Mouse (Mus musculus): Measurements from ENCODE around the gene Plin5.
A peak's percentile ranks its signal among the peaks of the same experiment; 100 is the strongest.

Gene Plin5

GRCm38 (mm10) chr17:56117251-56117710 lies at the start of gene Plin5:
Gene Plin5 (minus strand): TSS chr17:56117596.
- DNase-seq (ENCODE audit: low read depth, low spot score) = peak; percentile 26

GRCm38 (mm10) chr17:56165671-56166070 lies 48.3 kb upstream of the Plin5 start:
- no peak for DNase-seq (ENCODE audit: low read depth, low spot score)

GRCm38 (mm10) chr17:56164510-56164909 lies 47.1 kb upstream of the Plin5 start:
- DNase-seq (ENCODE audit: low read depth, low spot score) = no peak

- no peak for DNase-seq (ENCODE audit: low read depth, low spot score)
Observed at GRCm38 (mm10) chr17:56163523-56164102, 46.2 kb upstream of the Plin5 start.

- DNase-seq (ENCODE audit: low read depth, low spot score) = peak; percentile 88
Observed at GRCm38 (mm10) chr17:56162231-56162774, 44.9 kb upstream of the Plin5 start, which contains the start of gene Tnfaip8l1. Gene Tnfaip8l1 (plus strand): TSS chr17:56162477.

GRCm38 (mm10) chr17:56159729-56160128 lies 42.3 kb upstream of the Plin5 start:
- peak; percentile 80 for DNase-seq (ENCODE audit: low read depth, low spot score)

- DNase-seq (ENCODE audit: low read depth, low spot score) = peak; percentile 60
Observed at GRCm38 (mm10) chr17:56153643-56154042, 36.2 kb upstream of the Plin5 start.

- DNase-seq (ENCODE audit: low read depth, low spot score) = no peak
Observed at GRCm38 (mm10) chr17:56149897-56150296, 32.5 kb upstream of the Plin5 start.

- no peak for DNase-seq (ENCODE audit: low read depth, low spot score)
Observed at GRCm38 (mm10) chr17:56148790-56149618, 31.6 kb upstream of the Plin5 start.

- no peak for DNase-seq (ENCODE audit: low read depth, low spot score)
Observed at GRCm38 (mm10) chr17:56148280-56148679, 30.9 kb upstream of the Plin5 start.

GRCm38 (mm10) chr17:56147420-56147819 lies 30.0 kb upstream of the Plin5 start:
- DNase-seq (ENCODE audit: low read depth, low spot score) = no peak

- DNase-seq (ENCODE audit: low read depth, low spot score) = no peak
Observed at GRCm38 (mm10) chr17:56146131-56146530, 28.7 kb upstream of the Plin5 start.

- DNase-seq (ENCODE audit: low read depth, low spot score) = no peak
Observed at GRCm38 (mm10) chr17:56144546-56144945, 27.1 kb upstream of the Plin5 start.

GRCm38 (mm10) chr17:56141702-56142605 lies 24.6 kb upstream of the Plin5 start:
- peak; percentile 23 for DNase-seq (ENCODE audit: low read depth, low spot score)

GRCm38 (mm10) chr17:56139858-56140595 lies 22.6 kb upstream of the Plin5 start, which contains the start of gene Sema6b:
Gene Sema6b (minus strand): TSS chr17:56140343.
- DNase-seq (ENCODE audit: low read depth, low spot score) = peak; percentile 40

GRCm38 (mm10) chr17:56139355-56139754 lies 22.0 kb upstream of the Plin5 start:
- DNase-seq (ENCODE audit: low read depth, low spot score) = no peak

GRCm38 (mm10) chr17:56137839-56138613 lies 20.6 kb upstream of the Plin5 start:
- DNase-seq (ENCODE audit: low read depth, low spot score) = no peak

- DNase-seq (ENCODE audit: low read depth, low spot score) = no peak
Observed at GRCm38 (mm10) chr17:56136558-56136957, 19.2 kb upstream of the Plin5 start.

GRCm38 (mm10) chr17:56134463-56134971 lies 17.1 kb upstream of the Plin5 start:
- DNase-seq (ENCODE audit: low read depth, low spot score) = peak; percentile 43
